Mouse (Mus musculus): ENCODE results near the gene Chd5.

DNA sequence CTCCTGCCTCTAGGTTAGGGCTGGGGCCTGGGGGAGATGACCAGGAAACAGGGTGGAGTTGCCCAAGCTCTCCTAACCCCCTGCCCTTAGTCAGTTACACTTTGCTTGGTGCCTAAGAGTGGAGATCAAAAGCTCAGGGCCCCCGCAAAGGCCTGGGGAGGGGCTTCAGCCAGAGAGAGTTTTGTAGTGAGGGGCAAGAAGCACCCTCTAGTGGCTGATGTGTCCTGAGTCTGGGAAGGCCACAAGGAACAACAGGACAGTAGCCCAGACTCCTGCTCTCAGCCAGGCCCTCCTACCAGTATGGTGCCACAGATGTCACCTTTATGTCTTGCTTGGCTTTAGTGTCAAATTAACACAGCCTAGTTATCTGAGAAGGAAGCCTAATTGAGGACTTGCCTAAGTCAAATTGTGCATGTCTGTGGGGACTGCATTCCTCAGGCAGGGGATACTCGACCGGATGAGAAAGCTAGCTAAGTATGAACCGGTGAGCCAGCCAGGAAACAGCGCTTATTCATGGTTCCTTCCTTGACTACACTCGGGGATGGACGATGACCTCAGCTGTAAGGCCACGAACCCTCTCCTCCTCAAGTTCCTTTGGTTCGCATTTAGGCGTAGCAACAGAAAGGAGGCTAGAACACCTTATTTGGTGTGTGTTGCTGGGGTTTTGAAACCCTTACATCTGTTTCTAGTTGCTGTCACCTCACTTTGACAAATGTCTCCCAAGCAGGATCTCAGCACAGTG lies 44.1 kb upstream of the Chd5 start:
- TF ChIP-seq CTCF (conservative IDR thresholded peaks at IDR 0.05; ENCODE audit: low read length) (peak; percentile 47), POU5F1 (IDR thresholded peaks at IDR 0.05; ENCODE audit: borderline replicate concordance, low read length) (no peak), NANOG (IDR thresholded peaks at IDR 0.05; ENCODE audit: borderline replicate concordance, low read length) (no peak)

All from E14TG2a.4 (cell line).